ENCODE assay signal across 14 mouse cellular contexts in genomic region chr11:83299724-83300123, GRCm38 (mm10). TPM values are rescaled to one million over a fixed set of nuclear protein-coding genes. Genes with fewer than 3 reads are reported as not detected.
A peak's percentile ranks its signal among the peaks of the same experiment; 100 is the strongest.
DNase-seq lines count a peak whose midpoint lies in the region; ATAC-seq and TF ChIP-seq lines count a peak whose summit lies in the region.
"Had no signal": no experiment of that assay in that cellular context is flagged by ENCODE, and none has a peak within 500 bp of the region (broad histone marks: within the 10 kb centered on the region; RNA-seq: fewer than 3 reads in every experiment).

No protein-coding gene starts in this region.

- H3K4me1 ChIP-seq in intestine, embryonic 14.5 days (replicated peaks; ENCODE audit: control insufficient read depth, insufficient read depth, low read length): peaks cover 28% of the 10 kb centered on the region
- H3K4me1 ChIP-seq in intestine, embryonic 16.5 days (ENCODE audit: control insufficient read depth, insufficient read depth, low read length): peaks cover 21% of the 10 kb centered on the region
- H3K4me1 ChIP-seq in E14TG2a.4 (replicated peaks; ENCODE audit: low read depth, low read length): peaks cover 56% of the 10 kb centered on the region
- H3K4me1 ChIP-seq in limb, embryonic 13.5 days: peaks cover 37% of the 10 kb centered on the region

- ATAC-seq in intestine, embryonic 14.5 days (replicated peaks; ENCODE audit: low FRiP score, low TSS enrichment, low read depth): no peak
- no peak for ATAC-seq in intestine, embryonic 16.5 days
- no peak for ATAC-seq in limb, embryonic 13.5 days (ENCODE audit: low FRiP score, low read depth)
- no peak for ATAC-seq in inflammation-experienced regulatory T-cells, adult 6 months
- ATAC-seq in erythroid progenitor cell, adult 5-6 weeks (replicated peaks; ENCODE audit: low FRiP score, poor library complexity, severe bottlenecking): no peak

- peak; percentile 63 for DNase-seq in cerebellum, adult 9-10 months
- DNase-seq in cerebellum, postnatal 10 days: no peak
- peak; percentile 25 for DNase-seq in intestine, embryonic 14.5 days (ENCODE audit: low spot score)
- DNase-seq: gastrocnemius, postnatal 10 days; kidney, adult 11 months; left cerebral cortex, postnatal 4 days; lung, postnatal 4 days; retina, postnatal 1 day had no signal

- H3K9me3 ChIP-seq in intestine, embryonic 14.5 days (ENCODE audit: control insufficient read depth, low read length): no peaks in the 10 kb centered on the region
- H3K9me3 ChIP-seq in intestine, embryonic 16.5 days (ENCODE audit: control insufficient read depth, low read length): no peaks in the 10 kb centered on the region
- no peaks in the 10 kb centered on the region for H3K9me3 ChIP-seq in E14TG2a.4 (ENCODE audit: low read length)
- no peaks in the 10 kb centered on the region for H3K9me3 ChIP-seq in limb, embryonic 13.5 days

- H3K4me3 ChIP-seq in intestine, embryonic 14.5 days (ENCODE audit: low read depth, low read length): no peak overlapping the region
- H3K4me3 ChIP-seq in intestine, embryonic 16.5 days (ENCODE audit: low read length): no peak overlapping the region
- peak overlapping the region; percentile 88 for H3K4me3 ChIP-seq in E14TG2a.4 (replicated peaks; ENCODE audit: low read length)
- H3K4me3 ChIP-seq in limb, embryonic 13.5 days: no peak overlapping the region

- H3K27me3 ChIP-seq in intestine, embryonic 14.5 days (replicated peaks; ENCODE audit: control insufficient read depth, insufficient read depth, low read length): no peaks in the 10 kb centered on the region
- H3K27me3 ChIP-seq in intestine, embryonic 16.5 days (replicated peaks; ENCODE audit: control insufficient read depth, insufficient read depth, low read length): no peaks in the 10 kb centered on the region
- no peaks in the 10 kb centered on the region for H3K27me3 ChIP-seq in E14TG2a.4 (ENCODE audit: insufficient read depth, low read length)
- H3K27me3 ChIP-seq in limb, embryonic 13.5 days: no peaks in the 10 kb centered on the region

- TF ChIP-seq CTCF in E14TG2a.4 (conservative IDR thresholded peaks at IDR 0.05; ENCODE audit: low read length): no peak

- H3K27ac ChIP-seq in intestine, embryonic 14.5 days (ENCODE audit: low read depth): no peak overlapping the region
- H3K27ac ChIP-seq in intestine, embryonic 16.5 days (ENCODE audit: low read length): no peak overlapping the region
- H3K27ac ChIP-seq in limb, embryonic 13.5 days: no peak overlapping the region

- 89% methylated on average over 9 of the region's 9 CpGs for WGBS in intestine, embryonic 14.5 days
- WGBS in intestine, embryonic 16.5 days: 90% methylated on average over 9 of the region's 9 CpGs
- 87% methylated on average over 9 of the region's 9 CpGs for WGBS in limb, embryonic 13.5 days

- no peak overlapping the region for H3K9ac ChIP-seq in intestine, embryonic 14.5 days (ENCODE audit: low read length)
- H3K9ac ChIP-seq in intestine, embryonic 16.5 days (ENCODE audit: low read depth, low read length): no peak overlapping the region
- no peak overlapping the region for H3K9ac ChIP-seq in limb, embryonic 13.5 days

- H3K4me2 ChIP-seq in intestine, embryonic 14.5 days (ENCODE audit: low read length): no peak overlapping the region
- H3K4me2 ChIP-seq in intestine, embryonic 16.5 days (ENCODE audit: low read depth, low read length): no peak overlapping the region
- H3K4me2 ChIP-seq in limb, embryonic 13.5 days (replicated peaks): peak overlapping the region; percentile 75

- peaks cover 26% of the 10 kb centered on the region for H3K36me3 ChIP-seq in intestine, embryonic 14.5 days (ENCODE audit: control insufficient read depth, insufficient read depth, low read length)
- no peaks in the 10 kb centered on the region; the same call in 1 of the 2 replicates for H3K36me3 ChIP-seq in intestine, embryonic 16.5 days (ENCODE audit: control insufficient read depth, insufficient read depth, low read length)
- H3K36me3 ChIP-seq in E14TG2a.4 (ENCODE audit: insufficient read depth, low read length): peaks cover 40% of the 10 kb centered on the region
- peaks cover 27% of the 10 kb centered on the region for H3K36me3 ChIP-seq in limb, embryonic 13.5 days

RNA-seq across cellular contexts. Expression of gene Ap2b1, which starts 0.9 kb away (rescaled TPM):
- 65.1 and 68.2 TPM in 2 replicates for polyA plus RNA-seq in intestine, embryonic 14.5 days (2014; fragmentation: Nextera tagmentation; extraction: Ambion mirVana)
- 46.3 and 49.1 TPM in 2 replicates for polyA plus RNA-seq in intestine, embryonic 16.5 days (2015; fragmentation: Nextera tagmentation; extraction: Ambion mirVana)
- polyA plus RNA-seq in limb, embryonic 13.5 days (2015; fragmentation: Nextera tagmentation; extraction: Ambion mirVana): 51.6 and 57.8 TPM in 2 replicates
- polyA plus RNA-seq in inflammation-experienced regulatory T-cells, adult 6 months (2017; shearing (Covaris generic)): 10 to 100 TPM; 57.2 to 59.1 (median 57.7) TPM
- total RNA-seq in erythroid progenitor cell, adult 5-6 weeks (2015; ENCODE audit: low replicate concordance): 42.3 and 43.6 TPM in 2 replicates
- 49.8 and 49.9 TPM in 2 replicates for total RNA-seq in erythroid progenitor cell, adult 5-6 weeks (2017; ENCODE audit: low replicate concordance)

RNA-seq across cellular contexts. Expression of gene Pex12, which starts 2.7 kb away (rescaled TPM):
- polyA plus RNA-seq in intestine, embryonic 14.5 days (2014; fragmentation: Nextera tagmentation; extraction: Ambion mirVana): 15.5 and 17.3 TPM in 2 replicates
- polyA plus RNA-seq in intestine, embryonic 16.5 days (2015; fragmentation: Nextera tagmentation; extraction: Ambion mirVana): 15.3 and 16.2 TPM in 2 replicates
- 16.0 and 16.2 TPM in 2 replicates for polyA plus RNA-seq in limb, embryonic 13.5 days (2015; fragmentation: Nextera tagmentation; extraction: Ambion mirVana)
- polyA plus RNA-seq in inflammation-experienced regulatory T-cells, adult 6 months (2017; shearing (Covaris generic)): 10 to 100 TPM in 2 of 3 experiments, 1 to 10 TPM in 1; 8.4 to 15.4 (median 13.2) TPM
- 1.1 and 2.5 TPM in 2 replicates for total RNA-seq in erythroid progenitor cell, adult 5-6 weeks (2015; ENCODE audit: low replicate concordance)
- 2.2 TPM in 1 of 2 replicates, not detected in the other for total RNA-seq in erythroid progenitor cell, adult 5-6 weeks (2017; ENCODE audit: low replicate concordance)

RNA-seq across cellular contexts. Expression of gene Slfn14, which starts 13.2 kb away (rescaled TPM):
- polyA plus RNA-seq in intestine, embryonic 14.5 days (2014; fragmentation: Nextera tagmentation; extraction: Ambion mirVana): 0.08 and 0.14 TPM in 2 replicates
- polyA plus RNA-seq in intestine, embryonic 16.5 days (2015; fragmentation: Nextera tagmentation; extraction: Ambion mirVana): 0.37 and 0.73 TPM in 2 replicates
- 0.15 and 0.29 TPM in 2 replicates for polyA plus RNA-seq in limb, embryonic 13.5 days (2015; fragmentation: Nextera tagmentation; extraction: Ambion mirVana)
- under 1 TPM in 1 of 3 experiments, not detected in 2; 0.09 TPM for polyA plus RNA-seq in inflammation-experienced regulatory T-cells, adult 6 months (2017; shearing (Covaris generic))
- total RNA-seq in erythroid progenitor cell, adult 5-6 weeks (2015; ENCODE audit: low replicate concordance): 86.4 and 88.3 TPM in 2 replicates
- 93.6 and 106 TPM in 2 replicates for total RNA-seq in erythroid progenitor cell, adult 5-6 weeks (2017; ENCODE audit: low replicate concordance)
- total RNA-seq: layer of hippocampus, adult 18-20 months; left cerebral cortex, postnatal 4 days had no signal

Comparison
In these comparisons a context has a peak if more than half of its experiments do, and no peak if none do; other contexts are left out.
1. DNase-seq: peak in cerebellum, adult 9-10 months (single experiment) and intestine, embryonic 14.5 days (single experiment); none in cerebellum, postnatal 10 days (0 of 2).